Mouse (Mus musculus) cortical plate, adult 2 months (tissue): Measurements from ENCODE around the gene Mad2l1bp. TPM values are rescaled to one million over a fixed set of nuclear protein-coding genes. Genes with fewer than 3 reads are reported as not detected.

ENCODE experiments used
- H3K27ac ChIP-seq: fragments of 200-500 bp; 2 replicates; pipeline ENCODE4 v1.5.1; 2012; ENCODE audit warnings: low read length, control low read depth, inconsistent platforms; ENCODE audit not compliant: insufficient read depth
- H3K4me1 ChIP-seq: fragments of 200-500 bp; 2 replicates; pipeline ENCODE4 v1.6.1; 2011; ENCODE audit warnings: low read length; ENCODE audit not compliant: control insufficient read depth, insufficient read depth
- H3K4me3 ChIP-seq: fragments of 200-500 bp; 2 replicates; pipeline ENCODE4 v1.5.1; 2011; ENCODE audit warnings: mild to moderate bottlenecking, low read length, control low read depth; ENCODE audit not compliant: insufficient read depth
- CTCF ChIP-seq: fragments of 200-500 bp; IDR thresholded peaks from 2 replicates; pipeline ENCODE4 v1.5.1; 2011; ENCODE audit warnings: mild to moderate bottlenecking, control low read depth, low read length; ENCODE audit not compliant: insufficient read depth; ENCODE audit errors: extremely low read depth
- POLR2A ChIP-seq: fragments of 200-500 bp; IDR thresholded peaks from 2 replicates; pipeline ENCODE4 v1.6.1; 2011; ENCODE audit warnings: mild to moderate bottlenecking, low read length, control low read depth; ENCODE audit not compliant: insufficient read depth; ENCODE audit errors: extremely low read depth
- polyA plus RNA-seq: library from polyadenylated mRNA; depleted of rRNA; stranded (reverse); fragments of >200 nt; gene quantifications from 2 replicates; pipeline ENCODE4 v1.2.3, GENCODE M21; 2012

Gene Mad2l1bp
- polyA plus RNA-seq, 1 experiment: 17.6 TPM

GRCm38 (mm10) chr17:46159236-46159635, 5.9 kb upstream of the Mad2l1bp start:
- TF ChIP-seq CTCF: no peak
- no peak for TF ChIP-seq POLR2A
- H3K4me3 ChIP-seq: no peak overlapping the region
- H3K4me1 ChIP-seq: peaks cover 2% of the 10 kb centered on the region; the same call in 1 of the 2 replicates
- H3K27ac ChIP-seq: no peak overlapping the region

GRCm38 (mm10) chr17:46157131-46157530, 3.8 kb upstream of the Mad2l1bp start:
- Histone ChIP-seq H3K4me3 (no peak overlapping the region), H3K4me1 (peaks cover 2% of the 10 kb centered on the region; the same call in 1 of the 2 replicates), H3K27ac (no peak overlapping the region)
- no peak for TF ChIP-seq CTCF

GRCm38 (mm10) chr17:46156680-46157079, 3.3 kb upstream of the Mad2l1bp start:
- TF ChIP-seq POLR2A: no peak
- TF ChIP-seq CTCF: no peak
- no peak overlapping the region for H3K27ac ChIP-seq
- peaks cover 2% of the 10 kb centered on the region; the same call in 1 of the 2 replicates for H3K4me1 ChIP-seq
- no peak overlapping the region for H3K4me3 ChIP-seq

- TF ChIP-seq CTCF: no peak
- no peak for TF ChIP-seq POLR2A
- no peak overlapping the region for H3K4me3 ChIP-seq
- no peaks in the 10 kb centered on the region; the same call in 1 of the 2 replicates for H3K4me1 ChIP-seq
- H3K27ac ChIP-seq: no peak overlapping the region
Measured at GRCm38 (mm10) chr17:46154336-46154735, 983 bp upstream of the Mad2l1bp start.

GRCm38 (mm10) chr17:46143578-46144423, 9.6 kb downstream of the Mad2l1bp start, which contains the start of gene Rsph9:
Gene Rsph9 (minus strand): TSS chr17:46144216.
- no peaks in the 10 kb centered on the region; the same call in 1 of the 2 replicates for H3K4me1 ChIP-seq
- peak within 1 kb of the TSS; percentile 76 for H3K4me3 ChIP-seq
- TF ChIP-seq POLR2A (peak; percentile 68; the same call in 1 of the 2 replicates), CTCF (no peak)
- H3K27ac ChIP-seq: no peak within 1 kb of the TSS

GRCm38 (mm10) chr17:46139872-46140271, 13.5 kb downstream of the Mad2l1bp start:
- no peak for TF ChIP-seq CTCF
- no peak for TF ChIP-seq POLR2A
- no peak overlapping the region for H3K27ac ChIP-seq
- no peak overlapping the region for H3K4me3 ChIP-seq
- no peaks in the 10 kb centered on the region; the same call in 1 of the 2 replicates for H3K4me1 ChIP-seq

GRCm38 (mm10) chr17:46138563-46139236, 14.7 kb downstream of the Mad2l1bp start:
- H3K27ac ChIP-seq: no peak overlapping the region
- no peak overlapping the region for H3K4me3 ChIP-seq
- H3K4me1 ChIP-seq: no peaks in the 10 kb centered on the region; the same call in 1 of the 2 replicates
- TF ChIP-seq POLR2A (no peak), CTCF (no peak)

GRCm38 (mm10) chr17:46132862-46133261, 20.5 kb downstream of the Mad2l1bp start:
- no peaks in the 10 kb centered on the region; the same call in 1 of the 2 replicates for H3K4me1 ChIP-seq
- H3K27ac ChIP-seq: no peak overlapping the region
- TF ChIP-seq CTCF: no peak
- TF ChIP-seq POLR2A: no peak
- H3K4me3 ChIP-seq: no peak overlapping the region

- TF ChIP-seq CTCF: peak; percentile 77
- TF ChIP-seq POLR2A: no peak
- no peak overlapping the region for H3K4me3 ChIP-seq
- H3K4me1 ChIP-seq: no peaks in the 10 kb centered on the region; the same call in 1 of the 2 replicates
- H3K27ac ChIP-seq: no peak overlapping the region
Measured at GRCm38 (mm10) chr17:46132058-46132718, 21.2 kb downstream of the Mad2l1bp start.
